Mouse (Mus musculus) erythroblast, embryonic 14.5 days (primary cell): ENCODE measurements around the gene Plxnc1. TPM values are rescaled to one million over a fixed set of nuclear protein-coding genes. Genes with fewer than 3 reads are reported as not detected.

Experiments
- H3K27me3 ChIP-seq: 2 replicates; pipeline ENCODE4 v1.6.1; 2012; ENCODE audit warnings: inconsistent platforms; ENCODE audit not compliant: control insufficient read depth
- H3K36me3 ChIP-seq: 2 replicates; pipeline ENCODE4 v1.6.1; 2012; ENCODE audit warnings: mild to moderate bottlenecking, inconsistent platforms; ENCODE audit not compliant: control insufficient read depth
- H3K4me1 ChIP-seq: 2 replicates; pipeline ENCODE4 v1.6.1; 2012; ENCODE audit warnings: inconsistent platforms; ENCODE audit not compliant: control insufficient read depth
- H3K4me3 ChIP-seq: replicated peaks from 2 replicates; pipeline ENCODE3; 2012; ENCODE audit warnings: moderate library complexity, mild to moderate bottlenecking, inconsistent platforms
- H3K9me3 ChIP-seq: 2 replicates; pipeline ENCODE4 v1.6.1; 2012; ENCODE audit warnings: low read length, inconsistent platforms, mixed read lengths; ENCODE audit not compliant: control insufficient read depth
- GATA1 ChIP-seq: IDR thresholded peaks from 2 replicates; pipeline ENCODE4 v1.6.1; 2012; ENCODE audit warnings: low read length, inconsistent platforms, mixed read lengths
- TAL1 ChIP-seq: IDR thresholded peaks from 3 replicates; pipeline ENCODE4 v1.6.1; 2012; ENCODE audit warnings: low read length, inconsistent platforms, mixed read lengths
- polyA plus RNA-seq: library from polyadenylated mRNA; stranded (reverse); fragments of >175 nt; gene quantifications from 2 replicates; pipeline ENCODE4 v1.2.3, GENCODE M21; 2012

Gene Plxnc1
- polyA plus RNA-seq, 1 experiment, result 0.05 TPM

DNA sequence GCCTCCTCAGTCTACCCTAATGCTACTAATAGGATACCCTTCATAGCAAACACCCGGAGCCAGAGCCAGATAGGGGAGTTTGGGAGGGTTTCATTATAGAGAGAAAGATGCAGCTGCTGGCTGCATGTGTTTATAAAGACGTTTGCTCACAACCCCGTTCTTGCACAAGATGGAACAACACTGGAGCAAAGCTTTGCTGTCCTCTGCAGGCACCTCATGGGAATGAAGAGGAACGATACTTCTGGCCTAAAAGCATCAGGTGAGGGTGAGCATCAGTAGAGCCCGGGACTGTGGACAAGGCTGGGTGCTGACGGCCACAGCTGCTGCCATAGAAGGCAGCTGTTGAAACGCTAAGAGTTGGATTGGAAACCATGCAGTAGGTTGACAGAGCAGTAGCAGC lies 137.3 kb downstream of the Plxnc1 start:
- no peaks in the 10 kb centered on the region for H3K36me3 ChIP-seq
- H3K27me3 ChIP-seq, result no peaks in the 10 kb centered on the region
- no peaks in the 10 kb centered on the region for H3K9me3 ChIP-seq
- TF ChIP-seq TAL1 (no peak), GATA1 (no peak)
- no peak overlapping the region for H3K4me3 ChIP-seq
- H3K4me1 ChIP-seq, result peaks cover 21% of the 10 kb centered on the region

DNA sequence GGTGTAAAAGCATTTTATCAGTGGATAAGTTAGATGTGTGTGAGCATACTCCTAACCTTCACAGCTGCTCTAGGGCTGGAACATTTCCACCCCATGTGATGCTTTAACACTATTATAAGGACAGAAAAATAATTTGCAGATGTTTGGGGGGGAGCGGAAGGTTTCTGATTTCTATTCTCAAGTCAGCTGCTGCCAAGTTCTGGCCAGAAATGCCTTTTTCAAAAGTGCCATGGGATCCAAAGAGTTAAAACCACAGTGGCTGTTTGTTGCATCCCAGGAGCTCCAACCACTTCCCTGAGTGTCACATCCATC lies 139.8 kb downstream of the Plxnc1 start:
- peaks cover 19% of the 10 kb centered on the region for H3K4me1 ChIP-seq
- H3K4me3 ChIP-seq, result no peak overlapping the region
- H3K9me3 ChIP-seq, result no peaks in the 10 kb centered on the region
- no peaks in the 10 kb centered on the region for H3K27me3 ChIP-seq
- no peak for TF ChIP-seq GATA1
- TF ChIP-seq TAL1, result no peak
- H3K36me3 ChIP-seq, result no peaks in the 10 kb centered on the region

DNA sequence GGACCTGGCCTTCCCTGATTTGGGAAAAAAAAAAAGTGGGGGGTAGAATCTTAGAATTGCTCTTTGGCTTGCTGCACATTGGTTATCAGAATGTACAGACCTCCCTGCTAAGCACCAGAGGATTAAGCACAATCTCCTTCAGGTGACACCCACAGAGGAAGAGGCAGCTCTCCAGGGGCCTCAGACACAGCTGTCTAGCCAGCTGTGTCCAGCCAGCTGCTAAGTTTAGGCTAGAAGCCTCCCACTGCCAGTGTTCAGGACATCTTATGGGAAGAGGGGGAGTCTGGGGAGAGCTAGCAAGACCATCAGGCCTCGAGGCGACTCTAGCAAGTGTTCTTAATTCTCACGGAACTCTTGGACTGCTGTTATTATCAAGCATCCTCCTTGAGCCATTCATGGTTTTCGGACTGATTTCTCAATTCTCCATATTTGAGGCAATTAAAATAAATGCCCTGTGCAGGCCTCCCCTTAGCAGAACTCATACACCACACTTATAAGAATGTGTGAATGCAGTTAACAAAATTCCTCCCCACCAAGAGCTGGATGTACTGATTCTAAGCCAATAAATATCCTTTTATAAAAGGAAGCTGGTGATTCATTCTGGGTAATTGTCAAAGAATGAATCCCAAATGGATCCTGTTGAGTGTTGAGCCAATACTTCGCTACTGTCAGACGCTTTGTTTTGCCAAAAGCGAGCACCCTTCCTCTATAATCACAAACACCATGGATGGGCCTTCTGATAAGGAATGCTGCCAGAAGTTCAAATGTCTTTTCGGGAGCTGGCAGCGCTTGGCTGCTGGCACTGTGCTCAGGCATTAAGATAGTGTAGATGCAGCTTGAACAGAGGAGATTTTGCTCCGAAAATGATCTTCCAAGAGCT lies 140.4 kb downstream of the Plxnc1 start:
- Histone ChIP-seq H3K27me3 (no peaks in the 10 kb centered on the region), H3K4me3 (no peak overlapping the region), H3K4me1 (peaks cover 15% of the 10 kb centered on the region), H3K9me3 (no peaks in the 10 kb centered on the region), H3K36me3 (no peaks in the 10 kb centered on the region)
- no peak for TF ChIP-seq TAL1
- no peak for TF ChIP-seq GATA1

DNA sequence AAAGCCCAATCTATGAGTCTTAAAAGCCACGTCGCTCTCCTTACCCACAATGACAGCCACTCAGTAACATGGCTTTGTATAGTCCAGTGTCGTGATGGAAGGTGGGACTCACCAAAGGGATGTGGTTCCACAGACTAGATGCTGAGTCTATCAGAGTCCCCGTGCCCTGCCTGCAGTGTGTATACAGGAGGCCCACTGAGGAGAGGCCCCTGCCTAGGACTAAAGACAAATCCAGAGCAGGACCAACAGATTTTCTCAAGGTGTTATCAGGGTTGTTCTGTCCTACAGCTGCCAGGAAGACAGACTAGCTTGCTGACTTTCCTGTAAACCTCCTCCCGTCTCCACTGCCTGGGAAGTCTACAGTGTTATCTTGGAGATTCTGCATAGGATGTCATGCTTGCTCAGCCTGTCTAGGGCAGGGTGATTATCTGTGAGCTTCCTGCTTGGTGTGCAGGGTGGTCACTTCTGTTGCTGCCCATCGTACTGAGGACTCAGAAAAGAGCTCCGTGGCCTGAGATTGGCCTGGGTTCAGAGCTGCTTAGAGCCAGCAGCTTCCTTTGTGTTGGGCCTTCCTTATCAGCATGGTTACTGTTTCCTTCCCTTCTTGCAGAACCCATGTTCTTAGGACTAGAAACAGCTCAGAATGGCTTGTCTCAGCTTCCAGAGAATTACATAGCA lies 143.8 kb downstream of the Plxnc1 start:
- TF ChIP-seq TAL1 (no peak), GATA1 (no peak)
- Histone ChIP-seq H3K27me3 (no peaks in the 10 kb centered on the region), H3K4me1 (peaks cover 5% of the 10 kb centered on the region), H3K4me3 (no peak overlapping the region), H3K36me3 (peaks cover 3% of the 10 kb centered on the region), H3K9me3 (no peaks in the 10 kb centered on the region)

DNA sequence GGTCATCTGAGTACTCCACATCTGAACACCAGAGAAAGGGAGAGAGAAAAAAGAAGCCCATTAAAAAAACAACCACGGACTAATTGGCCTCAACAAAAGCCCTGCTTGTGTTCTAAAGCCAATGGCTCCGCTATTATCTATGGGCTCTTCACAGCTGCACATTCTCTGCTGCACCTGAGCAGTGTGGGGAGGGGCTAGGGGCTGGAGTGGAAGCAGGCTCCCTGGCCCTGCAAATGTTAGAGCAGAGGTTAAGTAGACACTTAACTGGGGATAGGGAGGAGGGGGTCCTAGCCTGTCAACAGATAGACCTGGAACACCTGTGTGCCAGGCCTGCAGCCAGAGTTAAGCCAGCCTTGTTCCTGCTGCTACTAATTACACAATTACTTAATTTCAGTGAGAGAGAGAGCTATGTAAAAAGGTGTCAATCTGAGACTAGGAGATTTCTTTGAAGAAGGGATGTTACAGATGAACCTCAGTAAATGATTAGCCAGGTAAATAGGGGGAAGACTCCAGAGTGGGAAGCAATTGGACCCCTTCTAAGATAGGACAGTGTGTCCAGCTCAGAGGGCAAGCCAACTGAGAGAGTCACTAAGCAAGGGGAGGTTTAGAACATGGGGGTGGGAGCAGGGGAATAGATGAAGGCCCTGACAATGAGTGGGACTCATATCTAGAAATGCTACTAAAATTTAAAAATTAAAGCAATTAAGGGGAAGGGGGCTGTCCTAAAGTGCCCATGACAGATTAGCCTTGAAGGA lies 145.0 kb downstream of the Plxnc1 start:
- no peaks in the 10 kb centered on the region for H3K27me3 ChIP-seq
- H3K9me3 ChIP-seq, result no peaks in the 10 kb centered on the region
- TF ChIP-seq GATA1 (no peak), TAL1 (no peak)
- H3K36me3 ChIP-seq, result peaks cover 7% of the 10 kb centered on the region
- no peak overlapping the region for H3K4me3 ChIP-seq
- H3K4me1 ChIP-seq, result peaks cover 5% of the 10 kb centered on the region

DNA sequence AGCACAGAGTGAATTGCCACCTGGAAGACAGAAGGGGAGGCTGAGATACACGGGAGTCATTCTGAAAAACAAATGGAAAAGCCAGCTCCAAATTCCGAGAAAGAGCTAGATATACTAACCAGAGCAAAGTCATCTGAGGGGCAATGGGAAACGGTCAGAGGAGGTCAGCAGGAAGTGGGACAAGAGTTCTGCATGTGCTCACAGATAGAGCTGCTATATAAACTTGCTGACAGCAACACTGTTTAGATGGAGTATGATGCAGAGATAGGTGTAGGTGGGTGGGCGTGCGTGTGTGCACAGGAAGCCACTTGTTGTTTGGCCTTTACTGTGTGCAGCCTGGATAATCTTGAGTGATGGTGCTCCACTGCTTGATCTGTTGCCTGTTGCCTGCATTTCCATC lies 146.5 kb downstream of the Plxnc1 start:
- no peaks in the 10 kb centered on the region for H3K9me3 ChIP-seq
- TF ChIP-seq GATA1, result no peak
- TF ChIP-seq TAL1, result no peak
- no peaks in the 10 kb centered on the region for H3K27me3 ChIP-seq
- H3K4me3 ChIP-seq, result no peak overlapping the region
- peaks cover 5% of the 10 kb centered on the region for H3K4me1 ChIP-seq
- peaks cover 12% of the 10 kb centered on the region for H3K36me3 ChIP-seq

DNA sequence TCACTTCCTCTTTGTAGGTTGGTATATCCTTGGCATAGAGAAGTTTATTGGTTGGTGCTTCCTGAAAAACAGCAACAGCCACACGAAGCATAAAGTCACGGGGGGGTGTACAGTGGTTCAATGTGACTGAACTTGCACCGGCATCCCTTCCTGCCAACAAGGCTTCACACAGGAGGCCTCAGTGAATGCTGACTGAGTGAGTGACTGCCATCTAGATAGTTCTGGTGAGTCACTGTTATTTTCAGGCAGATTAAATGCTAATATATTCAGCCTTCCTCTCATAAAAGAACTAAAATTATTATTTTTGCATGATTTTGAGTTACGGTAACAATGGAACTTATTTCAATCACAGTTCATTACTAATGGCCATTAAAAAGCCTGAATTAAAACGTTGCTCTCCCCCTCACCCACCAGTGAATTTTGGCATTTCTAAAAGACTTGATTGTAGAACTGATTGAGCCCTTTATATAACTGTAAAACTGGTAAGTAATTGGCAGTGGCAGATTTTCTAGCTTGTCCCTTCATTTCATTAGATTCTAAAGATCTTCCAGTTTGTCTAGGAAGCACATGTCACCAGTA lies 149.9 kb downstream of the Plxnc1 start:
- Histone ChIP-seq H3K4me1 (no peaks in the 10 kb centered on the region), H3K9me3 (no peaks in the 10 kb centered on the region), H3K36me3 (peaks cover 25% of the 10 kb centered on the region), H3K4me3 (no peak overlapping the region), H3K27me3 (no peaks in the 10 kb centered on the region)
- TF ChIP-seq TAL1, result no peak
- TF ChIP-seq GATA1, result no peak

DNA sequence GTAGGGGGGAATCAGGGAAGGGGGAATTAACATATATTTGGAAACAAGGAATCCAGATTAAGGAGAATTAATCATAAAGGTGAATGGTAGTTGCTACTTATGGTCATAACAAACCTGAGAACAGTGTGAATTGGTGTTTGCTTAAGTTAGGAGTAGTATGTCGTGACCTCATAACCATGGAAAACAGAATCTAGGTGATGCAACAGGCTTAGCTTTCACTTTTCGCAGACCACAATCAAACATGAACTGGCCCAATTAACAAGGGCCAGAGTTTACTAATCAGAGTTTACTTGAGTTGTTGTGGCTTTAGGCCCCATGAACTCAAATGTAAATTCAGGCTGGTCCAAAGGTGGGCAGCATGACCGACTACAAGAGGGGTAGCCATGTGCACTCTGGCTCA lies 150.7 kb downstream of the Plxnc1 start:
- H3K27me3 ChIP-seq, result no peaks in the 10 kb centered on the region
- H3K36me3 ChIP-seq, result peaks cover 33% of the 10 kb centered on the region
- H3K4me3 ChIP-seq, result no peak overlapping the region
- no peaks in the 10 kb centered on the region for H3K4me1 ChIP-seq
- TF ChIP-seq TAL1 (no peak), GATA1 (no peak)
- no peaks in the 10 kb centered on the region for H3K9me3 ChIP-seq

DNA sequence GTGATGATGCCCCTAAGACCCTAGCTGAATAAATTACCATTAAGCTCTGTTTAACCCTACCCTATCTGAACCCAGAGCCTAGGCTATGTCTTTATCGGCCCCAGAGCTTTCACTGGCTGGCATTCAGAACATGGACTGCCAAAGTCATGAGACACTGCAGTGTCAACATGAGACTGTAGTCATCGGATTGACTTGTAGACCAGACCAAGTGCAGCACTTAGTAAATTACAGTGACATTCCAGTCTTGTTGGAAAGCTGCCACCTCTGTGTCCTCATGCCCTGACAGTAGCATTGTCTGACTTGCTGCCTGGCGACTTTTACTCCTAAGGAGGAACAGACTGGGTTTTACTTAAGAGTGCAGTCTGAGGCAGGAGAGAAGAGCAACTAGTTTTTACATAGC lies 155.4 kb downstream of the Plxnc1 start:
- H3K27me3 ChIP-seq, result no peaks in the 10 kb centered on the region
- H3K4me1 ChIP-seq, result no peaks in the 10 kb centered on the region
- peaks cover 40% of the 10 kb centered on the region for H3K36me3 ChIP-seq
- no peaks in the 10 kb centered on the region for H3K9me3 ChIP-seq
- TF ChIP-seq TAL1 (no peak), GATA1 (no peak)
- no peak overlapping the region for H3K4me3 ChIP-seq
